Mouse (Mus musculus): Measurements from ENCODE around the gene Ric8b. TPM values are rescaled to one million over a fixed set of nuclear protein-coding genes. Genes with fewer than 3 reads are reported as not detected.
A peak's percentile ranks its signal among the peaks of the same experiment; 100 is the strongest.

The Ric8b gene
- polyA plus RNA-seq, 1 experiment, result 52.1 TPM

- peak; percentile 78 for TF ChIP-seq CTCF (IDR thresholded peaks at IDR 0.05; ENCODE audit: borderline replicate concordance, extremely low read depth, insufficient read depth, insufficient read length)
- TF ChIP-seq POLR2A (IDR thresholded peaks at IDR 0.05; ENCODE audit: borderline replicate concordance, extremely low read depth, insufficient read depth, insufficient read length, poor library complexity, severe bottlenecking), result no peak
- peak; percentile 89 for DNase-seq (ENCODE audit: low read depth)
Observed at GRCm38 (mm10) chr10:85044732-85045720, 127.6 kb downstream of the Ric8b start.

- peak; percentile 71 for DNase-seq (ENCODE audit: low read depth)
- TF ChIP-seq POLR2A (IDR thresholded peaks at IDR 0.05; ENCODE audit: borderline replicate concordance, extremely low read depth, insufficient read depth, insufficient read length, poor library complexity, severe bottlenecking), result no peak
- TF ChIP-seq CTCF (IDR thresholded peaks at IDR 0.05; ENCODE audit: borderline replicate concordance, extremely low read depth, insufficient read depth, insufficient read length), result peak; percentile 65; the same call in 1 of the 2 replicates
Observed at GRCm38 (mm10) chr10:85046585-85046984, 129.2 kb downstream of the Ric8b start.

- DNase-seq (ENCODE audit: low read depth), result no peak
- no peak for TF ChIP-seq POLR2A (IDR thresholded peaks at IDR 0.05; ENCODE audit: borderline replicate concordance, extremely low read depth, insufficient read depth, insufficient read length, poor library complexity, severe bottlenecking)
- no peak for TF ChIP-seq CTCF (IDR thresholded peaks at IDR 0.05; ENCODE audit: borderline replicate concordance, extremely low read depth, insufficient read depth, insufficient read length)
Observed at GRCm38 (mm10) chr10:85048008-85048407, 130.6 kb downstream of the Ric8b start.

- no peak for DNase-seq (ENCODE audit: low read depth)
- TF ChIP-seq POLR2A (IDR thresholded peaks at IDR 0.05; ENCODE audit: borderline replicate concordance, extremely low read depth, insufficient read depth, insufficient read length, poor library complexity, severe bottlenecking) (no peak), CTCF (IDR thresholded peaks at IDR 0.05; ENCODE audit: borderline replicate concordance, extremely low read depth, insufficient read depth, insufficient read length) (no peak)
Observed at GRCm38 (mm10) chr10:85050668-85051208, 133.3 kb downstream of the Ric8b start.

- no peak for DNase-seq (ENCODE audit: low read depth)
- TF ChIP-seq CTCF (IDR thresholded peaks at IDR 0.05; ENCODE audit: borderline replicate concordance, extremely low read depth, insufficient read depth, insufficient read length) (no peak), POLR2A (IDR thresholded peaks at IDR 0.05; ENCODE audit: borderline replicate concordance, extremely low read depth, insufficient read depth, insufficient read length, poor library complexity, severe bottlenecking) (no peak)
Observed at GRCm38 (mm10) chr10:85052451-85052850, 135.0 kb downstream of the Ric8b start.

GRCm38 (mm10) chr10:85054876-85055275 is 137.5 kb downstream of the Ric8b start:
- TF ChIP-seq POLR2A (IDR thresholded peaks at IDR 0.05; ENCODE audit: borderline replicate concordance, extremely low read depth, insufficient read depth, insufficient read length, poor library complexity, severe bottlenecking) (no peak), CTCF (IDR thresholded peaks at IDR 0.05; ENCODE audit: borderline replicate concordance, extremely low read depth, insufficient read depth, insufficient read length) (no peak)
- DNase-seq (ENCODE audit: low read depth), result no peak

Other genes starting within 250 kb of the Ric8b start
- 20.4 and 27.9 TPM in 2 replicates for gene Rfx4, start 161.6 kb upstream of the Ric8b start, polyA plus RNA-seq (2012; rRNA removed)
- gene Fhl4, start 184.9 kb downstream of the Ric8b start, polyA plus RNA-seq (2012; rRNA removed), result 1.4 and 1.7 TPM in 2 replicates
- gene Tmem263, start 185.0 kb downstream of the Ric8b start, polyA plus RNA-seq (2012; rRNA removed), result 12.5 and 18.9 TPM in 2 replicates
- gene Mterf2, start 210.4 kb downstream of the Ric8b start, polyA plus RNA-seq (2012; rRNA removed), result 20.5 and 21.5 TPM in 2 replicates

Data from brain, embryonic 14.5 days (tissue).